Mouse (Mus musculus): Measurements from ENCODE around the gene Bnc2. TPM values are rescaled to one million over a fixed set of nuclear protein-coding genes. Genes with fewer than 3 reads are reported as not detected.

Bnc2 gene
- polyA plus RNA-seq, 1 experiment, result 20.1 TPM

- Histone ChIP-seq H3K27ac (ENCODE audit: insufficient read depth, low read depth, low read length) (peak overlapping the region; percentile 83), H3K4me3 (ENCODE audit: insufficient read depth, low read depth, low read length) (no peak overlapping the region), H3K27me3 (replicated peaks; ENCODE audit: control insufficient read depth, insufficient read depth, low read length) (no peaks in the 10 kb centered on the region), H3K36me3 (ENCODE audit: control insufficient read depth, insufficient read depth, low read length) (no peaks in the 10 kb centered on the region), H3K4me1 (ENCODE audit: control insufficient read depth, insufficient read depth, low read length) (peaks cover 13% of the 10 kb centered on the region; the same call in 1 of the 2 replicates)
- TF ChIP-seq POLR2A (IDR thresholded peaks at IDR 0.05; ENCODE audit: low read depth, low read length) (no peak), CTCF (conservative IDR thresholded peaks at IDR 0.05; ENCODE audit: insufficient read depth, insufficient read length, low read depth, low read length) (no peak)
- WGBS, result 61% methylated on average over 5 of the region's 5 CpGs
- DNase-seq, result peak; percentile 28
These were observed 218.2 kb downstream of the Bnc2 start for GRCm38 (mm10) chr4:84456853-84457249.

GRCm38 (mm10) chr4:84456198-84456852 lies 218.8 kb downstream of the Bnc2 start:
- peak; percentile 87 for DNase-seq
- no peaks in the 10 kb centered on the region for H3K27me3 ChIP-seq (replicated peaks; ENCODE audit: control insufficient read depth, insufficient read depth, low read length)
- H3K4me3 ChIP-seq (ENCODE audit: insufficient read depth, low read depth, low read length), result no peak overlapping the region
- WGBS, result 34% methylated on average over 16 of the region's 16 CpGs
- no peaks in the 10 kb centered on the region for H3K36me3 ChIP-seq (ENCODE audit: control insufficient read depth, insufficient read depth, low read length)
- peak overlapping the region; percentile 83 for H3K27ac ChIP-seq (ENCODE audit: insufficient read depth, low read depth, low read length)
- peaks cover 13% of the 10 kb centered on the region; the same call in 1 of the 2 replicates for H3K4me1 ChIP-seq (ENCODE audit: control insufficient read depth, insufficient read depth, low read length)
- TF ChIP-seq POLR2A (IDR thresholded peaks at IDR 0.05; ENCODE audit: low read depth, low read length) (no peak), CTCF (conservative IDR thresholded peaks at IDR 0.05; ENCODE audit: insufficient read depth, insufficient read length, low read depth, low read length) (no peak)

- no peak for TF ChIP-seq POLR2A (IDR thresholded peaks at IDR 0.05; ENCODE audit: low read depth, low read length)
- TF ChIP-seq CTCF (conservative IDR thresholded peaks at IDR 0.05; ENCODE audit: insufficient read depth, insufficient read length, low read depth, low read length), result no peak
- no peaks in the 10 kb centered on the region for H3K27me3 ChIP-seq (replicated peaks; ENCODE audit: control insufficient read depth, insufficient read depth, low read length)
- no peak overlapping the region for H3K4me3 ChIP-seq (ENCODE audit: insufficient read depth, low read depth, low read length)
- 43% methylated on average over 3 of the region's 3 CpGs for WGBS
- peaks cover 13% of the 10 kb centered on the region; the same call in 1 of the 2 replicates for H3K4me1 ChIP-seq (ENCODE audit: control insufficient read depth, insufficient read depth, low read length)
- H3K27ac ChIP-seq (ENCODE audit: insufficient read depth, low read depth, low read length), result peak overlapping the region; percentile 90
- no peaks in the 10 kb centered on the region for H3K36me3 ChIP-seq (ENCODE audit: control insufficient read depth, insufficient read depth, low read length)
- DNase-seq, result peak; percentile 67
These were observed 220.6 kb downstream of the Bnc2 start for GRCm38 (mm10) chr4:84454493-84454892.

GRCm38 (mm10) chr4:84453586-84453985 lies 221.5 kb downstream of the Bnc2 start:
- H3K4me1 ChIP-seq (ENCODE audit: control insufficient read depth, insufficient read depth, low read length), result peaks cover 11% of the 10 kb centered on the region; the same call in 1 of the 2 replicates
- H3K36me3 ChIP-seq (ENCODE audit: control insufficient read depth, insufficient read depth, low read length), result no peaks in the 10 kb centered on the region
- 48% methylated on average over 4 of the region's 4 CpGs for WGBS
- peak overlapping the region; percentile 87; the same call in 1 of the 2 replicates for H3K27ac ChIP-seq (ENCODE audit: insufficient read depth, low read depth, low read length)
- no peak overlapping the region for H3K4me3 ChIP-seq (ENCODE audit: insufficient read depth, low read depth, low read length)
- TF ChIP-seq POLR2A (IDR thresholded peaks at IDR 0.05; ENCODE audit: low read depth, low read length) (no peak), CTCF (conservative IDR thresholded peaks at IDR 0.05; ENCODE audit: insufficient read depth, insufficient read length, low read depth, low read length) (no peak)
- H3K27me3 ChIP-seq (replicated peaks; ENCODE audit: control insufficient read depth, insufficient read depth, low read length), result no peaks in the 10 kb centered on the region
- DNase-seq, result peak; percentile 86

- Histone ChIP-seq H3K36me3 (ENCODE audit: control insufficient read depth, insufficient read depth, low read length) (no peaks in the 10 kb centered on the region), H3K4me3 (ENCODE audit: insufficient read depth, low read depth, low read length) (no peak overlapping the region), H3K27me3 (replicated peaks; ENCODE audit: control insufficient read depth, insufficient read depth, low read length) (no peaks in the 10 kb centered on the region), H3K27ac (ENCODE audit: insufficient read depth, low read depth, low read length) (peak overlapping the region; percentile 62), H3K4me1 (ENCODE audit: control insufficient read depth, insufficient read depth, low read length) (peaks cover 11% of the 10 kb centered on the region; the same call in 1 of the 2 replicates)
- WGBS, result 89% methylated on average over 3 of the region's 3 CpGs
- TF ChIP-seq CTCF (conservative IDR thresholded peaks at IDR 0.05; ENCODE audit: insufficient read depth, insufficient read length, low read depth, low read length), result no peak
- TF ChIP-seq POLR2A (IDR thresholded peaks at IDR 0.05; ENCODE audit: low read depth, low read length), result no peak
- no peak for DNase-seq
These were observed 222.4 kb downstream of the Bnc2 start for GRCm38 (mm10) chr4:84452642-84453041.

GRCm38 (mm10) chr4:84449246-84450005 lies 225.6 kb downstream of the Bnc2 start:
- no peaks in the 10 kb centered on the region for H3K36me3 ChIP-seq (ENCODE audit: control insufficient read depth, insufficient read depth, low read length)
- TF ChIP-seq POLR2A (IDR thresholded peaks at IDR 0.05; ENCODE audit: low read depth, low read length) (no peak), CTCF (conservative IDR thresholded peaks at IDR 0.05; ENCODE audit: insufficient read depth, insufficient read length, low read depth, low read length) (no peak)
- 47% methylated on average over 7 of the region's 7 CpGs for WGBS
- H3K27me3 ChIP-seq (replicated peaks; ENCODE audit: control insufficient read depth, insufficient read depth, low read length), result no peaks in the 10 kb centered on the region; the same call in 1 of the 2 replicates
- peak; percentile 81 for DNase-seq
- no peak overlapping the region for H3K4me3 ChIP-seq (ENCODE audit: insufficient read depth, low read depth, low read length)
- peak overlapping the region; percentile 90 for H3K27ac ChIP-seq (ENCODE audit: insufficient read depth, low read depth, low read length)
- no peaks in the 10 kb centered on the region; the same call in 1 of the 2 replicates for H3K4me1 ChIP-seq (ENCODE audit: control insufficient read depth, insufficient read depth, low read length)

GRCm38 (mm10) chr4:84433324-84433723 lies 241.8 kb downstream of the Bnc2 start:
- no peak for DNase-seq
- 99% methylated on average over 9 of the region's 9 CpGs for WGBS

More at GRCm38 (mm10) chr4:84433324-84433723, 241.8 kb downstream of the Bnc2 start:
- TF ChIP-seq CTCF (conservative IDR thresholded peaks at IDR 0.05; ENCODE audit: insufficient read depth, insufficient read length, low read depth, low read length) (no peak), POLR2A (IDR thresholded peaks at IDR 0.05; ENCODE audit: low read depth, low read length) (no peak)
- Histone ChIP-seq H3K36me3 (ENCODE audit: control insufficient read depth, insufficient read depth, low read length) (no peaks in the 10 kb centered on the region), H3K4me1 (ENCODE audit: control insufficient read depth, insufficient read depth, low read length) (peaks cover 6% of the 10 kb centered on the region; the same call in 1 of the 2 replicates), H3K27ac (ENCODE audit: insufficient read depth, low read depth, low read length) (no peak overlapping the region), H3K27me3 (replicated peaks; ENCODE audit: control insufficient read depth, insufficient read depth, low read length) (no peaks in the 10 kb centered on the region), H3K4me3 (ENCODE audit: insufficient read depth, low read depth, low read length) (no peak overlapping the region)
